ENCODE assay signal across 16 mouse cellular contexts in genomic region chr3:141475919-141476318, GRCm38 (mm10). TPM values are rescaled to one million over a fixed set of nuclear protein-coding genes. Genes with fewer than 3 reads are reported as not detected.
DNase-seq lines count a peak whose midpoint lies in the region; ATAC-seq and TF ChIP-seq lines count a peak whose summit lies in the region.
"Had no signal": no experiment of that assay in that cellular context is flagged by ENCODE, and none has a peak within 500 bp of the region (broad histone marks: within the 10 kb centered on the region; RNA-seq: fewer than 3 reads in every experiment).

No protein-coding gene starts in this region.

- no peaks in the 10 kb centered on the region for H3K36me3 ChIP-seq in kidney, embryonic 14.5 days (ENCODE audit: control insufficient read depth, insufficient read depth, low read length)
- H3K36me3 ChIP-seq in neural tube, embryonic 13.5 days, result no peaks in the 10 kb centered on the region
- H3K36me3 ChIP-seq in hindbrain, embryonic 15.5 days, result no peaks in the 10 kb centered on the region
- no peaks in the 10 kb centered on the region for H3K36me3 ChIP-seq in stomach, embryonic 15.5 days
- no peaks in the 10 kb centered on the region for H3K36me3 ChIP-seq in thymus, adult 2 months (ENCODE audit: control insufficient read depth, insufficient read depth, low read length)
- H3K36me3 ChIP-seq: G1E; heart, embryonic 15.5 days; liver, embryonic 15.5 days had no signal

- 0 out of 2 replicates have a peak overlapping the region, but pooled peaks have one; percentile 2 for H3K4me2 ChIP-seq in kidney, embryonic 14.5 days (replicated peaks; ENCODE audit: low read depth, low read length)
- no peak overlapping the region for H3K4me2 ChIP-seq in neural tube, embryonic 13.5 days
- no peak overlapping the region for H3K4me2 ChIP-seq in hindbrain, embryonic 15.5 days
- H3K4me2 ChIP-seq in stomach, embryonic 15.5 days, result no peak overlapping the region
- H3K4me2 ChIP-seq: heart, embryonic 15.5 days; liver, embryonic 15.5 days had no signal

- TF ChIP-seq CTCF in thymus, adult 2 months (IDR thresholded peaks at IDR 0.05; ENCODE audit: borderline replicate concordance, control insufficient read depth, extremely low read depth, insufficient read depth, low read length, poor library complexity), result no peak

- no peaks in the 10 kb centered on the region for H3K9me3 ChIP-seq in kidney, embryonic 14.5 days (ENCODE audit: control insufficient read depth, low read length)
- no peaks in the 10 kb centered on the region for H3K9me3 ChIP-seq in neural tube, embryonic 13.5 days
- H3K9me3 ChIP-seq in hindbrain, embryonic 15.5 days, result no peaks in the 10 kb centered on the region
- H3K9me3 ChIP-seq in stomach, embryonic 15.5 days, result no peaks in the 10 kb centered on the region
- H3K9me3 ChIP-seq: G1E; heart, embryonic 15.5 days; liver, embryonic 15.5 days had no signal

- WGBS in kidney, embryonic 14.5 days, result 24% methylated on average over 6 of the region's 6 CpGs
- 59% methylated on average over 6 of the region's 6 CpGs for WGBS in neural tube, embryonic 13.5 days
- WGBS in hindbrain, embryonic 15.5 days, result 59% methylated on average over 6 of the region's 6 CpGs
- 31% methylated on average over 6 of the region's 6 CpGs for WGBS in stomach, embryonic 15.5 days
- WGBS in thymus, adult 2 months, result 87% methylated on average over 6 of the region's 6 CpGs

- H3K9ac ChIP-seq in kidney, embryonic 14.5 days (ENCODE audit: low read depth, low read length), result no peak overlapping the region
- no peak overlapping the region for H3K9ac ChIP-seq in neural tube, embryonic 13.5 days
- no peak overlapping the region for H3K9ac ChIP-seq in hindbrain, embryonic 15.5 days
- no peak overlapping the region for H3K9ac ChIP-seq in stomach, embryonic 15.5 days
- H3K9ac ChIP-seq: heart, embryonic 15.5 days; liver, embryonic 15.5 days had no signal

- no peak for DNase-seq in kidney, adult 8-10 months
- no peak for DNase-seq in neural tube, embryonic 10.5 days (ENCODE audit: extremely low spot score, low spot score)
- DNase-seq in spleen, postnatal 14 days (ENCODE audit: low spot score in 2 of 2), result no peak
- no peak for DNase-seq in thymus, adult 2 months
- DNase-seq: adrenal gland, postnatal 25 days; cerebellum, postnatal 36 days; gastrocnemius, postnatal 14 days; right cerebral cortex, postnatal 25 days; thymus, postnatal 25 days had no signal

- H3K27me3 ChIP-seq in kidney, embryonic 14.5 days (ENCODE audit: control insufficient read depth, insufficient read depth, low read length), result no peaks in the 10 kb centered on the region
- H3K27me3 ChIP-seq in neural tube, embryonic 13.5 days, result no peaks in the 10 kb centered on the region
- no peaks in the 10 kb centered on the region for H3K27me3 ChIP-seq in hindbrain, embryonic 15.5 days
- no peaks in the 10 kb centered on the region for H3K27me3 ChIP-seq in stomach, embryonic 15.5 days (replicated peaks)
- no peaks in the 10 kb centered on the region for H3K27me3 ChIP-seq in thymus, adult 2 months (ENCODE audit: control insufficient read depth, insufficient read depth, low read length)
- H3K27me3 ChIP-seq: heart, embryonic 15.5 days; liver, embryonic 15.5 days had no signal

- peak; percentile 61; the same call in 1 of the 2 replicates for ATAC-seq in kidney, embryonic 14.5 days (ENCODE audit: low FRiP score, low TSS enrichment)
- no peak for ATAC-seq in neural tube, embryonic 13.5 days (ENCODE audit: low read depth)
- ATAC-seq in hindbrain, embryonic 15.5 days (ENCODE audit: low FRiP score, low read depth), result peak; percentile 30; the same call in 1 of the 2 replicates
- peak; percentile 66; the same call in 1 of the 2 replicates for ATAC-seq in stomach, embryonic 15.5 days (ENCODE audit: insufficient read depth, low FRiP score, low read depth)

- H3K27ac ChIP-seq in kidney, embryonic 14.5 days (ENCODE audit: low read depth, low read length), result peak overlapping the region; percentile 48; the same call in 1 of the 2 replicates
- 0 out of 2 replicates have a peak overlapping the region, but pooled peaks have one; percentile 5 for H3K27ac ChIP-seq in neural tube, embryonic 13.5 days (replicated peaks)
- H3K27ac ChIP-seq in hindbrain, embryonic 15.5 days (replicated peaks), result no peak overlapping the region
- no peak overlapping the region for H3K27ac ChIP-seq in stomach, embryonic 15.5 days
- H3K27ac ChIP-seq in thymus, adult 2 months (ENCODE audit: control insufficient read depth, insufficient read depth, low read length), result no peak overlapping the region
- H3K27ac ChIP-seq: heart, embryonic 15.5 days; liver, embryonic 15.5 days had no signal

- no peak overlapping the region for H3K4me3 ChIP-seq in kidney, embryonic 14.5 days (ENCODE audit: low read length)
- no peak overlapping the region for H3K4me3 ChIP-seq in neural tube, embryonic 13.5 days
- H3K4me3 ChIP-seq in hindbrain, embryonic 15.5 days, result no peak overlapping the region
- H3K4me3 ChIP-seq in stomach, embryonic 15.5 days (replicated peaks), result no peak overlapping the region
- H3K4me3 ChIP-seq in thymus, adult 2 months (ENCODE audit: control insufficient read depth, insufficient read depth, low read length), result no peak overlapping the region
- H3K4me3 ChIP-seq: heart, embryonic 15.5 days; liver, embryonic 15.5 days had no signal

- H3K4me1 ChIP-seq in kidney, embryonic 14.5 days (ENCODE audit: control insufficient read depth, insufficient read depth, low read length), result peaks cover 23% of the 10 kb centered on the region
- peaks cover 11% of the 10 kb centered on the region for H3K4me1 ChIP-seq in neural tube, embryonic 13.5 days (replicated peaks)
- H3K4me1 ChIP-seq in hindbrain, embryonic 15.5 days (replicated peaks), result 0 out of 2 replicates have a peak, but pooled peaks cover 14% of the 10 kb centered on the region
- no peaks in the 10 kb centered on the region for H3K4me1 ChIP-seq in stomach, embryonic 15.5 days
- H3K4me1 ChIP-seq in thymus, adult 2 months (replicated peaks; ENCODE audit: control insufficient read depth, insufficient read depth, low read length), result no peaks in the 10 kb centered on the region
- H3K4me1 ChIP-seq: heart, embryonic 15.5 days; liver, embryonic 15.5 days had no signal

- TF ChIP-seq POLR2A in thymus, adult 2 months (IDR thresholded peaks at IDR 0.05; ENCODE audit: control insufficient read depth, extremely low read depth, insufficient read depth, low read length, poor library complexity), result no peak

RNA-seq across cellular contexts. Expression of gene Unc5c, which starts 10.9 kb away (rescaled TPM):
- 38.6 and 39.3 TPM in 2 replicates for polyA plus RNA-seq in kidney, embryonic 14.5 days (2014; fragmentation: Nextera tagmentation; extraction: Ambion mirVana)
- polyA plus RNA-seq in neural tube, embryonic 13.5 days (2015; fragmentation: Nextera tagmentation; extraction: Ambion mirVana), result 18.8 and 19.0 TPM in 2 replicates
- polyA plus RNA-seq in hindbrain, embryonic 15.5 days (2015; fragmentation: Nextera tagmentation; extraction: Ambion mirVana), result 19.8 and 28.6 TPM in 2 replicates
- 7.0 and 9.1 TPM in 2 replicates for polyA plus RNA-seq in stomach, embryonic 15.5 days (2015; fragmentation: Nextera tagmentation; extraction: Ambion mirVana)
- polyA plus RNA-seq in thymus, adult 2 months (2012; rRNA removed), result 0.41 and 0.57 TPM in 2 replicates
- polyA plus RNA-seq: G1E had no signal

Comparison
In these comparisons a context has a peak if more than half of its experiments do, and no peak if none do; other contexts are left out.
1. H3K27ac ChIP-seq: peak in kidney, embryonic 14.5 days (single experiment) and neural tube, embryonic 13.5 days (single experiment); none in hindbrain, embryonic 15.5 days (single experiment), stomach, embryonic 15.5 days (single experiment) and thymus, adult 2 months (single experiment).